ENCODE assay signal across 23 mouse cellular contexts in the genomic region with DNA sequence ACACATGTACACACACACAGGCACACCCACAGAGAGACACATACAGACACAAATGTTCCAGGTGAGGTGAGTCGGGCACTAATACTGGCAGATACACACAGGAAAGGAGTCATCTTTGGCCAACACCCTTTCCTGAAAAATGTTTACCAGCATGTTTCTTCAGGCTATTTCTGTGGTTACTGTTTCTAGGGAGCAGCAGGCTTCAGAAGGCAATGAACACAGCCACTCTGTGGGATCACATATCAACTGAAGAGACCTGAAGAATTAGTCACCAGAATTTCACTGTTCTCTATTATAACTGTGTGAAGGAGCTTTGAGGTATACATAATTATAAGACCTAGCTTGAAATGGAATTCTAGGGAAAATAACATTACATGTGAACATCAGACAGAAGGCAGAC.
"Had no signal": no experiment of that assay in that cellular context is flagged by ENCODE, and none has a peak within 500 bp of the region (broad histone marks: within the 10 kb centered on the region; RNA-seq: fewer than 3 reads in every experiment).

No protein-coding gene starts in this region.

- H3K27me3 ChIP-seq: heart, embryonic 12.5 days; hindbrain, embryonic 12.5 days; intestine, embryonic 15.5 days; limb, embryonic 12.5 days had no signal

- H3K4me1 ChIP-seq: heart, embryonic 12.5 days; hindbrain, embryonic 10.5 days; hindbrain, embryonic 12.5 days; intestine, embryonic 15.5 days; limb, embryonic 10.5 days; limb, embryonic 12.5 days had no signal

- DNase-seq: gastrocnemius, postnatal 14 days; gastrocnemius, postnatal 36 days; heart, adult 18-20 months; heart, postnatal 10 days; heart, postnatal 4 days; kidney, adult 18-20 months; kidney, adult 8-10 months; kidney, postnatal 10 days; kidney, postnatal 25 days; kidney, postnatal 4 days; liver had no signal

- H3K4me3 ChIP-seq: heart, embryonic 10.5 days; heart, embryonic 12.5 days; hindbrain, embryonic 10.5 days; hindbrain, embryonic 12.5 days; intestine, embryonic 15.5 days; layer of hippocampus, adult 2 months; left cerebral cortex, adult 2 months; limb, embryonic 10.5 days; limb, embryonic 12.5 days had no signal

- ATAC-seq: hindbrain, embryonic 16.5 days; inflammation-experienced regulatory T-cells, adult 6 months; intestine, embryonic 15.5 days; intestine, postnatal 0 days had no signal
